Mouse (Mus musculus) lung, postnatal 4 days (tissue): Measurements from ENCODE around the gene H2-Q2.
A peak's percentile ranks its signal among the peaks of the same experiment; 100 is the strongest.
"Not testable (repeated sequence)": the region's sequence is repeated elsewhere in the genome, so short reads cannot be mapped to it uniquely, and the experiment has no call there.

Source experiments
- DNase-seq, 2 experiments: peaks; one replicate each; pipeline ENCODE4 v3.0.0; 2021

The H2-Q2 gene

GRCm38 (mm10) chr17:35342071-35342671 lies at the start of gene H2-Q2:
Gene H2-Q2, plus strand, starts transcription at chr17:35342242.
- DNase-seq = no peak

- DNase-seq = peak; percentile 50 to 75
These were observed 46.2 kb upstream of the H2-Q2 start for GRCm38 (mm10) chr17:35295796-35296195.

- not testable (repeated sequence) for DNase-seq
These were observed 41.6 kb upstream of the H2-Q2 start for GRCm38 (mm10) chr17:35300261-35300945.

- peak; percentile 82 to 92 for DNase-seq
These were observed 40.3 kb upstream of the H2-Q2 start for GRCm38 (mm10) chr17:35301645-35302258.

- no peak for DNase-seq
These were observed 38.8 kb upstream of the H2-Q2 start for GRCm38 (mm10) chr17:35303271-35303670.

- DNase-seq = no peak
These were observed 38.2 kb upstream of the H2-Q2 start for GRCm38 (mm10) chr17:35303756-35304350.

GRCm38 (mm10) chr17:35304478-35304877 lies 37.6 kb upstream of the H2-Q2 start:
- no peak for DNase-seq

GRCm38 (mm10) chr17:35304921-35305320 lies 37.1 kb upstream of the H2-Q2 start:
- not testable (repeated sequence) for DNase-seq

- no peak for DNase-seq
These were observed 23.4 kb upstream of the H2-Q2 start for GRCm38 (mm10) chr17:35318671-35319070.

- no peak for DNase-seq
These were observed 21.5 kb upstream of the H2-Q2 start, which contains the start of gene H2-Q1 for GRCm38 (mm10) chr17:35320327-35321081. Gene H2-Q1, plus strand, starts transcription at chr17:35320405.

GRCm38 (mm10) chr17:35325124-35325523 lies 16.9 kb upstream of the H2-Q2 start:
- not testable (repeated sequence) for DNase-seq

GRCm38 (mm10) chr17:35326000-35326399 lies 16.0 kb upstream of the H2-Q2 start:
- DNase-seq = not testable (repeated sequence)

GRCm38 (mm10) chr17:35329714-35330113 lies 12.3 kb upstream of the H2-Q2 start:
- DNase-seq = not testable (repeated sequence)

- DNase-seq = not testable (repeated sequence)
These were observed 10.5 kb upstream of the H2-Q2 start for GRCm38 (mm10) chr17:35331546-35331945.

GRCm38 (mm10) chr17:35342711-35343476 lies 852 bp downstream of the H2-Q2 start:
- DNase-seq = peak; percentile 34 to 50

- DNase-seq = not testable (repeated sequence)
These were observed 5.6 kb downstream of the H2-Q2 start for GRCm38 (mm10) chr17:35347659-35348058.

- DNase-seq = not testable (repeated sequence)
These were observed 11.2 kb downstream of the H2-Q2 start for GRCm38 (mm10) chr17:35353275-35353674.

- DNase-seq = no peak
These were observed 12.0 kb downstream of the H2-Q2 start for GRCm38 (mm10) chr17:35354071-35354470.

- no peak for DNase-seq
These were observed 15.0 kb downstream of the H2-Q2 start for GRCm38 (mm10) chr17:35357086-35357485.

GRCm38 (mm10) chr17:35358763-35359469 lies 16.9 kb downstream of the H2-Q2 start:
- no peak for DNase-seq

GRCm38 (mm10) chr17:35359470-35359862 lies 17.4 kb downstream of the H2-Q2 start:
- no peak for DNase-seq
